Mouse (Mus musculus) cerebellum, adult 11-12 months (tissue): ENCODE measurements around the gene Rps6kb1.
"Not testable (repeated sequence)": the region's sequence is repeated elsewhere in the genome, so short reads cannot be mapped to it uniquely, and the experiment has no call there.

Source experiments
- DNase-seq: peaks from one replicate; pipeline ENCODE4 v3.0.0; 2022

Gene Rps6kb1

GRCm38 (mm10) chr11:86539716-86540475 lies 4.7 kb downstream of the Rps6kb1 start:
- no peak for DNase-seq

GRCm38 (mm10) chr11:86538786-86539185 lies 5.8 kb downstream of the Rps6kb1 start:
- DNase-seq: no peak

- DNase-seq: no peak
Observed at GRCm38 (mm10) chr11:86534201-86534910, 10.2 kb downstream of the Rps6kb1 start.

GRCm38 (mm10) chr11:86533302-86533701 lies 11.3 kb downstream of the Rps6kb1 start:
- not testable (repeated sequence) for DNase-seq

GRCm38 (mm10) chr11:86532834-86533233 lies 11.8 kb downstream of the Rps6kb1 start:
- no peak for DNase-seq

- no peak for DNase-seq
Observed at GRCm38 (mm10) chr11:86527528-86527927, 17.1 kb downstream of the Rps6kb1 start.

GRCm38 (mm10) chr11:86519751-86520150 lies 24.9 kb downstream of the Rps6kb1 start:
- no peak for DNase-seq

- no peak for DNase-seq
Observed at GRCm38 (mm10) chr11:86517229-86517628, 27.4 kb downstream of the Rps6kb1 start.

- DNase-seq: no peak
Observed at GRCm38 (mm10) chr11:86516620-86517019, 28.0 kb downstream of the Rps6kb1 start.

- DNase-seq: no peak
Observed at GRCm38 (mm10) chr11:86507991-86508390, 36.6 kb downstream of the Rps6kb1 start.

- no peak for DNase-seq
Observed at GRCm38 (mm10) chr11:86507334-86507733, 37.3 kb downstream of the Rps6kb1 start.

GRCm38 (mm10) chr11:86503121-86503520 lies 41.5 kb downstream of the Rps6kb1 start:
- DNase-seq: no peak

- DNase-seq: no peak
Observed at GRCm38 (mm10) chr11:86500795-86501194, 43.8 kb downstream of the Rps6kb1 start.

GRCm38 (mm10) chr11:86497908-86498307 lies 46.7 kb downstream of the Rps6kb1 start:
- DNase-seq: no peak

- DNase-seq: no peak
Observed at GRCm38 (mm10) chr11:86497356-86497755, 47.2 kb downstream of the Rps6kb1 start.

GRCm38 (mm10) chr11:86490782-86491181 lies 53.8 kb downstream of the Rps6kb1 start:
- no peak for DNase-seq

- peak; percentile 63 for DNase-seq
Observed at GRCm38 (mm10) chr11:86484910-86485510, 59.6 kb downstream of the Rps6kb1 start.

GRCm38 (mm10) chr11:86484101-86484868 lies 60.3 kb downstream of the Rps6kb1 start, which contains the start of gene Rnft1:
Gene Rnft1, plus strand, starts transcription at chr11:86484657.
- peak; percentile 99 for DNase-seq

- no peak for DNase-seq
Observed at GRCm38 (mm10) chr11:86473576-86473975, 71.0 kb downstream of the Rps6kb1 start.

- DNase-seq: peak; percentile 59
Observed at GRCm38 (mm10) chr11:86472771-86473171, 71.8 kb downstream of the Rps6kb1 start.

GRCm38 (mm10) chr11:86471785-86472184 lies 72.8 kb downstream of the Rps6kb1 start:
- DNase-seq: no peak

GRCm38 (mm10) chr11:86468971-86469370 lies 75.6 kb downstream of the Rps6kb1 start:
- DNase-seq: no peak

- DNase-seq: peak; percentile 75
Observed at GRCm38 (mm10) chr11:86468345-86468744, 76.3 kb downstream of the Rps6kb1 start.
